Mouse (Mus musculus): ENCODE data around the gene Mrps15.
A peak's percentile ranks its signal among the peaks of the same experiment; 100 is the strongest.

- TF ChIP-seq CTCF (IDR thresholded peaks at IDR 0.05; ENCODE audit: low read depth, low read length) (peak; percentile 30), POLR2A (IDR thresholded peaks at IDR 0.05; ENCODE audit: insufficient read depth, low read length) (no peak), EP300 (IDR thresholded peaks at IDR 0.05; ENCODE audit: insufficient read depth, low read depth, low read length) (peak; percentile 76)
Observed at GRCm38 (mm10) chr4:126001311-126002199, 45.2 kb upstream of the Mrps15 start.

All from ES-Bruce4 (cell line).